Mouse (Mus musculus) hindbrain, embryonic 13.5 days (tissue): ENCODE data around the gene Sbno2. TPM values are rescaled to one million over a fixed set of nuclear protein-coding genes. Genes with fewer than 3 reads are reported as not detected.

Experiments used
- ATAC-seq: fragments of 200-750 bp; cut with Nextera tagmentation; 2 replicates; pipeline ENCODE4 v1.8.0; 2017; ENCODE audit warnings: moderate TSS enrichment; ENCODE audit not compliant: low FRiP score
- H3K27ac ChIP-seq: fragments of 300-500 bp; sonication (generic); 2 replicates; pipeline ENCODE4 v1.5.1; 2015; ENCODE audit warnings: inconsistent platforms, mild to moderate bottlenecking, moderate library complexity
- H3K27me3 ChIP-seq: fragments of 300-500 bp; sonication (generic); 2 replicates; pipeline ENCODE4 v1.6.1; 2015; ENCODE audit warnings: mild to moderate bottlenecking, inconsistent platforms
- H3K36me3 ChIP-seq: fragments of 300-500 bp; sonication (generic); 2 replicates; pipeline ENCODE4 v1.6.1; 2015; ENCODE audit warnings: mild to moderate bottlenecking, inconsistent platforms
- H3K4me1 ChIP-seq: fragments of 300-500 bp; sonication (generic); replicated peaks from 2 replicates; pipeline ENCODE4 v1.6.1; 2015; ENCODE audit warnings: inconsistent platforms
- H3K4me2 ChIP-seq: fragments of 300-500 bp; sonication (generic); 2 replicates; pipeline ENCODE4 v1.6.1; 2015; ENCODE audit warnings: inconsistent platforms, mild to moderate bottlenecking, moderate library complexity
- H3K4me3 ChIP-seq: fragments of 300-500 bp; sonication (generic); 2 replicates; pipeline ENCODE4 v1.5.1; 2015; ENCODE audit warnings: mild to moderate bottlenecking, inconsistent platforms
- H3K9ac ChIP-seq: fragments of 300-500 bp; sonication (generic); 2 replicates; pipeline ENCODE4 v1.6.1; 2015; ENCODE audit warnings: mild to moderate bottlenecking, inconsistent platforms
- H3K9me3 ChIP-seq: fragments of 300-500 bp; sonication (generic); 2 replicates; pipeline ENCODE4 v1.6.1; 2016; ENCODE audit warnings: inconsistent platforms
- WGBS: fragments of 180-500 bp; shearing (Covaris S2); methylation state at CpG from one replicate; pipeline ENCODE4 v1.1.7; 2015; 5-methylcytosine and 5-hydroxymethylcytosine counted together
- polyA plus RNA-seq: library from polyadenylated mRNA; unstranded; fragments of >200 nt; fragmentation: Nextera tagmentation; extraction: Ambion mirVana; gene quantifications from 2 replicates; pipeline ENCODE4 v1.2.1, GENCODE M21; 2015

The Sbno2 gene
- polyA plus RNA-seq, 1 experiment from 2014 or later: 13.6 TPM

GRCm38 (mm10) chr10:80147719-80148601 is 42.6 kb upstream of the Sbno2 start, which contains the start of gene Midn:
TSS of gene Midn (plus strand) at chr10:80148272.
- peak within 1 kb of the TSS; percentile 97 for H3K4me3 ChIP-seq
- H3K36me3 ChIP-seq: peaks cover 51% of the 10 kb centered on the region
- peak within 1 kb of the TSS; percentile 68 for H3K4me2 ChIP-seq

GRCm38 (mm10) chr10:80147146-80147718 is 41.9 kb upstream of the Sbno2 start:
- Histone ChIP-seq H3K27ac (peak overlapping the region; percentile 100), H3K27me3 (no peaks in the 10 kb centered on the region), H3K9me3 (no peaks in the 10 kb centered on the region), H3K4me1 (peaks cover 61% of the 10 kb centered on the region), H3K9ac (peak overlapping the region; percentile 99), H3K4me3 (peak overlapping the region; percentile 97), H3K36me3 (peaks cover 44% of the 10 kb centered on the region), H3K4me2 (peak overlapping the region; percentile 68)
- no peak for ATAC-seq
- WGBS: 74% methylated on average over 5 of the region's 5 CpGs

More at GRCm38 (mm10) chr10:80147719-80148601, 42.6 kb upstream of the Sbno2 start, which contains the start of gene Midn:
- ATAC-seq: peak; percentile 29
- Histone ChIP-seq H3K9me3 (no peaks in the 10 kb centered on the region), H3K27ac (peak within 1 kb of the TSS; percentile 100), H3K27me3 (no peaks in the 10 kb centered on the region), H3K9ac (peak within 1 kb of the TSS; percentile 99), H3K4me1 (peaks cover 63% of the 10 kb centered on the region)
- 1% methylated on average over 37 of the region's 42 CpGs for WGBS

- no peak for ATAC-seq
- no peaks in the 10 kb centered on the region for H3K9me3 ChIP-seq
- H3K9ac ChIP-seq: peak overlapping the region; percentile 99
- H3K27me3 ChIP-seq: no peaks in the 10 kb centered on the region
- 73% methylated on average over 4 of the region's 4 CpGs for WGBS
- peak overlapping the region; percentile 97; the same call in 1 of the 2 replicates for H3K4me3 ChIP-seq
- peaks cover 38% of the 10 kb centered on the region for H3K36me3 ChIP-seq
- peak overlapping the region; percentile 100 for H3K27ac ChIP-seq
- H3K4me2 ChIP-seq: no peak overlapping the region
- peaks cover 58% of the 10 kb centered on the region for H3K4me1 ChIP-seq
Observed at GRCm38 (mm10) chr10:80146568-80147011, 41.2 kb upstream of the Sbno2 start.

- Histone ChIP-seq H3K4me3 (peak overlapping the region; percentile 7; the same call in 1 of the 2 replicates), H3K4me1 (peaks cover 63% of the 10 kb centered on the region), H3K4me2 (no peak overlapping the region), H3K9ac (peak overlapping the region; percentile 99; the same call in 1 of the 2 replicates), H3K36me3 (peaks cover 33% of the 10 kb centered on the region), H3K27ac (peak overlapping the region; percentile 100), H3K27me3 (no peaks in the 10 kb centered on the region), H3K9me3 (no peaks in the 10 kb centered on the region)
- WGBS: 84% methylated on average over 6 of the region's 6 CpGs
- no peak for ATAC-seq
Observed at GRCm38 (mm10) chr10:80145896-80146295, 40.5 kb upstream of the Sbno2 start.

GRCm38 (mm10) chr10:80144864-80145838 is 39.8 kb upstream of the Sbno2 start:
- Histone ChIP-seq H3K4me3 (peak overlapping the region; percentile 7; the same call in 1 of the 2 replicates), H3K36me3 (peaks cover 33% of the 10 kb centered on the region), H3K27ac (peak overlapping the region; percentile 100), H3K4me1 (peaks cover 68% of the 10 kb centered on the region), H3K4me2 (0 out of 2 replicates have a peak overlapping the region, but pooled peaks have one; percentile 4), H3K27me3 (no peaks in the 10 kb centered on the region), H3K9ac (peak overlapping the region; percentile 99), H3K9me3 (no peaks in the 10 kb centered on the region)
- 74% methylated on average over 20 of the region's 20 CpGs for WGBS
- no peak for ATAC-seq

GRCm38 (mm10) chr10:80144159-80144558 is 38.8 kb upstream of the Sbno2 start:
- H3K27ac ChIP-seq: no peak overlapping the region
- WGBS: 97% methylated on average over 12 of the region's 12 CpGs
- no peaks in the 10 kb centered on the region for H3K27me3 ChIP-seq
- no peak overlapping the region for H3K4me2 ChIP-seq
- H3K9me3 ChIP-seq: no peaks in the 10 kb centered on the region
- peaks cover 33% of the 10 kb centered on the region for H3K36me3 ChIP-seq
- peaks cover 75% of the 10 kb centered on the region for H3K4me1 ChIP-seq
- H3K9ac ChIP-seq: no peak overlapping the region
- no peak overlapping the region for H3K4me3 ChIP-seq
- no peak for ATAC-seq

- no peak for ATAC-seq
- H3K27ac ChIP-seq: no peak overlapping the region
- H3K9ac ChIP-seq: no peak overlapping the region
Observed at GRCm38 (mm10) chr10:80143664-80144063, 38.3 kb upstream of the Sbno2 start.

GRCm38 (mm10) chr10:80142530-80142925 is 37.2 kb upstream of the Sbno2 start:
- Histone ChIP-seq H3K27ac (peak overlapping the region; percentile 91), H3K27me3 (no peaks in the 10 kb centered on the region), H3K9me3 (no peaks in the 10 kb centered on the region), H3K4me1 (peaks cover 78% of the 10 kb centered on the region), H3K4me3 (peak overlapping the region; percentile 81), H3K9ac (peak overlapping the region; percentile 97), H3K4me2 (peak overlapping the region; percentile 83), H3K36me3 (peaks cover 33% of the 10 kb centered on the region)
- peak; percentile 2 for ATAC-seq
- 0% methylated on average over 15 of the region's 15 CpGs for WGBS

More at GRCm38 (mm10) chr10:80143664-80144063, 38.3 kb upstream of the Sbno2 start:
- H3K4me2 ChIP-seq: 0 out of 2 replicates have a peak overlapping the region, but pooled peaks have one; percentile 83
- peaks cover 75% of the 10 kb centered on the region for H3K4me1 ChIP-seq
- H3K36me3 ChIP-seq: peaks cover 33% of the 10 kb centered on the region
- no peaks in the 10 kb centered on the region for H3K27me3 ChIP-seq
- H3K9me3 ChIP-seq: no peaks in the 10 kb centered on the region
- 94% methylated on average over 7 of the region's 7 CpGs for WGBS
- 0 out of 2 replicates have a peak overlapping the region, but pooled peaks have one; percentile 81 for H3K4me3 ChIP-seq

GRCm38 (mm10) chr10:80141786-80142529 is 36.6 kb upstream of the Sbno2 start:
- peaks cover 78% of the 10 kb centered on the region for H3K4me1 ChIP-seq
- peak overlapping the region; percentile 97 for H3K9ac ChIP-seq
- H3K27ac ChIP-seq: peak overlapping the region; percentile 91
- peak overlapping the region; percentile 81 for H3K4me3 ChIP-seq
- no peaks in the 10 kb centered on the region for H3K9me3 ChIP-seq
- WGBS: 1% methylated on average over 42 of the region's 43 CpGs
- peak overlapping the region; percentile 83 for H3K4me2 ChIP-seq
- H3K27me3 ChIP-seq: 0 out of 2 replicates have a peak, but pooled peaks cover 2% of the 10 kb centered on the region
- H3K36me3 ChIP-seq: peaks cover 33% of the 10 kb centered on the region
- ATAC-seq: peak; percentile 79

- Histone ChIP-seq H3K27ac (peak overlapping the region; percentile 91), H3K9me3 (no peaks in the 10 kb centered on the region), H3K4me3 (peak overlapping the region; percentile 81), H3K4me1 (peaks cover 78% of the 10 kb centered on the region), H3K36me3 (peaks cover 32% of the 10 kb centered on the region), H3K9ac (peak overlapping the region; percentile 63), H3K27me3 (peaks cover 8% of the 10 kb centered on the region), H3K4me2 (peak overlapping the region; percentile 83)
- WGBS: under 1% methylated on average over 29 of the region's 29 CpGs
- ATAC-seq: peak; percentile 33
Observed at GRCm38 (mm10) chr10:80141243-80141642, 35.9 kb upstream of the Sbno2 start.

GRCm38 (mm10) chr10:80140666-80141035 is 35.3 kb upstream of the Sbno2 start, which contains the start of gene Cbarp:
TSS of gene Cbarp (minus strand) at chr10:80140835.
- peak within 1 kb of the TSS; percentile 98 for H3K27ac ChIP-seq
- WGBS: 69% methylated on average over 10 of the region's 10 CpGs
- H3K4me3 ChIP-seq: peak within 1 kb of the TSS; percentile 82
- ATAC-seq: no peak
- H3K4me2 ChIP-seq: peak within 1 kb of the TSS; percentile 93
- peaks cover 77% of the 10 kb centered on the region for H3K4me1 ChIP-seq
- peaks cover 14% of the 10 kb centered on the region for H3K27me3 ChIP-seq
- H3K36me3 ChIP-seq: peaks cover 32% of the 10 kb centered on the region
- peak within 1 kb of the TSS; percentile 97 for H3K9ac ChIP-seq
- no peaks in the 10 kb centered on the region for H3K9me3 ChIP-seq
